Mouse (Mus musculus) fibroblast of lung, adult 2 months (primary cell): ENCODE results near the gene Klk1b5.

ENCODE experiments used
- DNase-seq: peaks from one replicate; pipeline ENCODE4 v3.0.0-alpha.2; 2011; ENCODE audit warnings: low read depth

Klk1b5 gene

GRCm38 (mm10) chr7:44253023-44253616 is 37.4 kb downstream of the Klk1b5 start:
- no peak for DNase-seq

- DNase-seq: no peak
Observed at GRCm38 (mm10) chr7:44254930-44255329, 39.2 kb downstream of the Klk1b5 start.

GRCm38 (mm10) chr7:44257278-44257677 is 41.5 kb downstream of the Klk1b5 start, which contains the start of gene Acp4:
Gene Acp4, minus strand, starts transcription at chr7:44257378.
- DNase-seq: no peak

- no peak for DNase-seq
Observed at GRCm38 (mm10) chr7:44260410-44260809, 44.7 kb downstream of the Klk1b5 start.

GRCm38 (mm10) chr7:44261147-44261546 is 45.4 kb downstream of the Klk1b5 start, which contains the start of gene Gm15517:
Gene Gm15517, plus strand, starts transcription at chr7:44261447.
- no peak for DNase-seq

- DNase-seq: peak; percentile 79
Observed at GRCm38 (mm10) chr7:44262791-44263643, 47.3 kb downstream of the Klk1b5 start.

- DNase-seq: no peak
Observed at GRCm38 (mm10) chr7:44268117-44268516, 52.4 kb downstream of the Klk1b5 start.

- no peak for DNase-seq
Observed at GRCm38 (mm10) chr7:44269397-44269796, 53.7 kb downstream of the Klk1b5 start.
